Mouse (Mus musculus) G1E (cell line): ENCODE data around the gene Hes7. TPM values are rescaled to one million over a fixed set of nuclear protein-coding genes. Genes with fewer than 3 reads are reported as not detected.

ENCODE experiments used
- ATAC-seq: 2 replicates; pipeline ENCODE4 v1.8.0; 2016; ENCODE audit warnings: mild to moderate bottlenecking; ENCODE audit not compliant: insufficient number of reproducible peaks, poor library complexity, low FRiP score, severe bottlenecking; ENCODE audit errors: extremely low read depth
- DNase-seq: peaks from one replicate; pipeline ENCODE4 v3.0.0; 2012; ENCODE audit warnings: low spot score
- H3K27me3 ChIP-seq: 2 replicates; pipeline ENCODE4 v1.6.1; 2012; ENCODE audit warnings: mild to moderate bottlenecking, low read length, inconsistent platforms; ENCODE audit not compliant: insufficient read depth
- H3K36me3 ChIP-seq: replicated peaks from 2 replicates; pipeline ENCODE3; 2012; ENCODE audit warnings: mild to moderate bottlenecking, inconsistent platforms
- H3K4me1 ChIP-seq: 2 replicates; pipeline ENCODE4 v1.6.1; 2012; ENCODE audit warnings: low read depth, low read length, inconsistent platforms, mixed read lengths; ENCODE audit not compliant: insufficient read depth
- H3K4me3 ChIP-seq: 2 replicates; pipeline ENCODE4 v1.5.1; 2012; ENCODE audit warnings: low read depth, mild to moderate bottlenecking, inconsistent platforms, low read length, moderate library complexity, mixed read lengths
- H3K9me3 ChIP-seq: replicated peaks from 2 replicates; pipeline ENCODE4 v1.6.1; 2012; ENCODE audit warnings: inconsistent platforms
- CTCF ChIP-seq: IDR thresholded peaks from 2 replicates; pipeline ENCODE4 v1.5.1; 2012; ENCODE audit warnings: low read depth, low read length, inconsistent platforms, mixed read lengths
- GATA1 ChIP-seq: IDR thresholded peaks from 2 replicates; pipeline ENCODE4 v1.6.1; 2012; ENCODE audit warnings: borderline replicate concordance, low read length, inconsistent platforms, mixed read lengths
- GATA2 ChIP-seq: IDR thresholded peaks from 2 replicates; pipeline ENCODE4 v1.6.1; 2012; ENCODE audit warnings: low read depth, low read length, inconsistent platforms, borderline replicate concordance
- POLR2AphosphoS5 ChIP-seq: IDR thresholded peaks from 2 replicates; pipeline ENCODE4 v1.6.1; 2012; ENCODE audit warnings: low read depth, low read length, inconsistent platforms; ENCODE audit not compliant: insufficient replicate concordance
- TAL1 ChIP-seq: conservative IDR thresholded peaks from 2 replicates; pipeline ENCODE4 v1.6.1; 2012; ENCODE audit warnings: low read depth, low read length, inconsistent platforms, mixed read lengths
- polyA plus RNA-seq: library from polyadenylated mRNA; stranded (reverse); fragments of >175 nt; gene quantifications from 2 replicates; pipeline ENCODE4 v1.2.3, GENCODE M21; 2012
- total RNA-seq, 2 experiments: library from RNA; stranded (forward) in 1 of 2; stranded (reverse) in 1 of 2; fragments of 200-1000 nt in 1 of 2; fragments of >200 nt in 1 of 2; fragmentation: Nextera tagmentation in 1 of 2; gene quantifications; 2 replicates each; pipeline ENCODE4 v1.2.3; 2014 to 2017

The Hes7 gene
- total and polyA plus RNA-seq, 3 experiments, result 0.22 to 1.2 TPM; not detected in 1

- Histone ChIP-seq H3K4me3 (peak overlapping the region; percentile 72), H3K36me3 (peaks cover 34% of the 10 kb centered on the region), H3K4me1 (peaks cover 83% of the 10 kb centered on the region), H3K9me3 (no peaks in the 10 kb centered on the region), H3K27me3 (no peaks in the 10 kb centered on the region)
- no peak for DNase-seq
- TF ChIP-seq POLR2AphosphoS5, result no peak
- no peak for TF ChIP-seq CTCF
- no peak for TF ChIP-seq GATA2
- no peak for TF ChIP-seq GATA1
- TF ChIP-seq TAL1, result no peak
- no peak for ATAC-seq
Measured at GRCm38 (mm10) chr11:69096360-69096986, 23.7 kb upstream of the Hes7 start.

DNA sequence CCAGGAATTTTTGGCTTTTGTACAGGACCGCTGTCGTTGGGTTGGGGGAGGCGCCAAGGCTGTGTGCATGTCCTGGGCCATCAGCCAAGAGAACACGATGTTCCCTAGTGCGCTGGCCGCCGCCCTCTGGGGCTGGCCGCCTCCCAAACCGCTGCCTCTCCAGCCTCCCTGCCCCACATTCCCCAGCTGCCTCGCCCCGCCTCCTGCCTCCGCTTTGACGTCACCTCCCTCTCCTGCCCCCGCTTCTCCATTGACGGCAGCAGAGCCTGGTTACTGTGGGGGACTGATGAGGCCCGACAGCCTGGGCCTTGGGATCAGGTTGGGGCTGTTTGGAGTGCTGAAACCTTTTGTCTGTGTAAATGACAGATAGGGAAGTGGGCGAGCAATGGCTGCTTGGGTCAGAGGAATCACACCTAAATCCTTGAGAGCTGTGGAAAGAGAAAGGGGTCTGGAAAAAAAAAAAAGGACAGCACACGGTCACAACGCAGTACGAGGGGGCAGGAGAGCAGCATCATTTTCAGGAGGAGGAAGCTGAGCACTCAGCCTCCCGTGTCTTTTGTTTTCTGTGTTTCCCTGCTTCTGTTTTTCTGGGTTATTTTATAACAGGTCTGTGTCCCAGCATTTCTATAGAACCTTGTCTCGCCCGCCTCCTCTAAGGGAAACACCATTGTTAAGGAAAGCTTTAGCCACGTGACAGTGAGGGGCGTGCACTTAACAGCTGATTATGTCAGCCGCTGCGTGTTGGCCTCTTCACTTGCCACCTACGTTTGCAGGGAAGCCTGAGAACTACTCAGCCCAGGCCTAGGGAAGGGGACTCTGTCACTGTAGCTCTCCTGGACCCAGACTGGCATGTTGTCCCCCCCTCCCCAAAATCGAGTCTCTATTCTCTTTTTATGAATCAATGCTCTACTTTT lies 23.0 kb upstream of the Hes7 start:
- Histone ChIP-seq H3K27me3 (no peaks in the 10 kb centered on the region), H3K36me3 (peaks cover 34% of the 10 kb centered on the region), H3K4me3 (peak overlapping the region; percentile 72), H3K4me1 (peaks cover 77% of the 10 kb centered on the region), H3K9me3 (no peaks in the 10 kb centered on the region)
- ATAC-seq (peak; percentile 37), DNase-seq (peak; percentile 87)
- no peak for TF ChIP-seq TAL1
- no peak for TF ChIP-seq POLR2AphosphoS5

GRCm38 (mm10) chr11:69098039-69098761 lies 22.0 kb upstream of the Hes7 start:
- peaks cover 70% of the 10 kb centered on the region for H3K4me1 ChIP-seq

DNA sequence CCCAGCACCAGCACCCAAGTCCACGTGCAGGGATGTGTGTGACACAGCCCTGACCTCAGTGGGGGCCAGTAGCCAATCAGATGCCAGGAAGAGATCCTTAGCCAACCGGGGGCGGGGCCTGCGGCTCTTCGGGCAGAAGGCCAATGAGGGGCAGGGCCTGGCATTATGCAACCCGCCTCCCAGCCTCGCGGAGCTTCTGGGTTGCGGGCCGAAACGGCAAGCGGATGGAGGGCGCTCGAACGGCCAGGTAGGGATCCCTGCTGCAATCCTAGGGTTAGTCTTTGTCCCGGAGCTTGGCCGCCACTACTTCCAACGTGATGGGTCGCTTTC lies 21.5 kb upstream of the Hes7 start:
- Histone ChIP-seq H3K9me3 (no peaks in the 10 kb centered on the region), H3K27me3 (no peaks in the 10 kb centered on the region), H3K36me3 (peaks cover 41% of the 10 kb centered on the region), H3K4me1 (peaks cover 70% of the 10 kb centered on the region), H3K4me3 (peak overlapping the region; percentile 73)
- DNase-seq (peak; percentile 98), ATAC-seq (peak; percentile 51)
- no peak for TF ChIP-seq POLR2AphosphoS5
- no peak for TF ChIP-seq CTCF
- no peak for TF ChIP-seq GATA2
- TF ChIP-seq TAL1, result no peak
- no peak for TF ChIP-seq GATA1

More at GRCm38 (mm10) chr11:69098039-69098761, 22.0 kb upstream of the Hes7 start:
- ATAC-seq (no peak), DNase-seq (no peak)
- TF ChIP-seq TAL1, result no peak
- TF ChIP-seq GATA2, result no peak
- TF ChIP-seq GATA1, result no peak
- TF ChIP-seq POLR2AphosphoS5, result no peak
- no peak for TF ChIP-seq CTCF
- peak overlapping the region; percentile 73 for H3K4me3 ChIP-seq
- H3K9me3 ChIP-seq, result no peaks in the 10 kb centered on the region
- no peaks in the 10 kb centered on the region for H3K27me3 ChIP-seq
- peaks cover 35% of the 10 kb centered on the region for H3K36me3 ChIP-seq

GRCm38 (mm10) chr11:69099177-69099914 lies 20.9 kb upstream of the Hes7 start:
- TF ChIP-seq POLR2AphosphoS5, result no peak
- no peak for TF ChIP-seq TAL1
- no peak for TF ChIP-seq CTCF
- TF ChIP-seq GATA1, result no peak
- TF ChIP-seq GATA2, result no peak
- Histone ChIP-seq H3K4me1 (peaks cover 67% of the 10 kb centered on the region), H3K4me3 (peak overlapping the region; percentile 73), H3K36me3 (peaks cover 47% of the 10 kb centered on the region), H3K27me3 (no peaks in the 10 kb centered on the region), H3K9me3 (no peaks in the 10 kb centered on the region)
- ATAC-seq (no peak), DNase-seq (no peak)
